Mouse (Mus musculus) frontal cortex, adult (tissue): ENCODE measurements around the gene Idh2.
"Not testable (repeated sequence)": the region's sequence is repeated elsewhere in the genome, so short reads cannot be mapped to it uniquely, and the experiment has no call there.

Experiments
- ATAC-seq: cut with Nextera tagmentation; 2 replicates; pipeline ENCODE4 v1.9.2; 2017; ENCODE audit warnings: mild to moderate bottlenecking, moderate library complexity, mixed read lengths; ENCODE audit not compliant: low TSS enrichment

The Idh2 gene

GRCm38 (mm10) chr7:80060012-80060778, 55.0 kb downstream of the Idh2 start:
- no peak for ATAC-seq

DNA sequence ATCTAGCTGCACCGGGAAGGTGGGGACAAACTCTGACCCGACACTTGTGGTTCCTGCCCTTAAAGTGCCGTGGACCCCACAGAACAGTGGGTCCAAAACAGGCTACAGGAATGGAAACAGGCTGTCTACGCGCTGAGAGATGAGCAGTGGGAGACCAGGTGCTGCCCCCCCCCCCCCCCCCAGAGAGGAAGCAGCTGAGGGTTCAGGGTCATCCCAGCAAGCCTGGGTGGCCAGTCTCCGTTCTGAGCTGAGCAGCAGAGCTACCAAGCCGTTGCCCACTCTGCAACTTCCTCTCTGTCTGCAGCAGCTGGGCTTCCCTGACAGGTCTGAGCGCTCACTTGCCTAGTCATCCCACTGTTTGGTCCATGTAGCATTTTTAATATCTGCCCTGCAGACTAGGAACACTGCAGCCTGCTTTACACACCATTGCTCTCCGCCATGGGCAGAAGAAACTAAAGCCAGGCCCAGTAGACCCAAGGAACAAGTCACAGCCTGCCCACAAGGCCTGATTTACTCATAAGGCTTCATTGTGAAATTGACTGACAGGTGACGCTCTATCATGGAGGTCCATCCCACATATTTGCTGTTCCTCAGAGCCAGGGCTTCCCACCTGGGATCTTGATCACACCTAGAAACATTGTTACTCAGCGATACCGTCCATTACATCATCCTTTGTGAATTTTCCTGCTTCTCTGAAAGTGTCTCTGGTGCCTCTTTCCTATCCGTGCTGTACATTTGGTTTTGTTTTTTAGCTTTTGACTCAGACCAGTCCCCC, 55.9 kb downstream of the Idh2 start:
- no peak for ATAC-seq

- no peak for ATAC-seq
Measured at GRCm38 (mm10) chr7:80058405-80059063, 56.7 kb downstream of the Idh2 start.

DNA sequence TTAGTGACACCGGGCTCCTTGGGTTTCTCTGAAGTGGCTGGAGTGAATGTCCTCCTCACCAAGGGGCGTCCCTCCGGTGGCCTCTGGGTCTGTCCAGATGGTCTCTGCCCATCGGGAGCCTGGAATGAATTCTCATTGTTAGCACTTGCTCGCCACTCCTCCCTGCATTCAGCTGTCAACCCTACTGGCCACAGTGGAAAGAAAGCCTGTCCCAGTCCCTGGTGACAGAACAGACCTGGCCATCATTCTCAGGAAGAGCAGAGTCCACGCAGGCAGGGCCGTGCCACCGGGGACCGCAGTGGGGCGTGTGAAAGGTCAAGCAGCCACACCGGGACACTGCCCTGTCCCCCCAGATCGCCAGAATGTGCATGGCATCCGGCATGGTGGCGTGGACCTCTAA, 57.4 kb downstream of the Idh2 start:
- no peak for ATAC-seq

DNA sequence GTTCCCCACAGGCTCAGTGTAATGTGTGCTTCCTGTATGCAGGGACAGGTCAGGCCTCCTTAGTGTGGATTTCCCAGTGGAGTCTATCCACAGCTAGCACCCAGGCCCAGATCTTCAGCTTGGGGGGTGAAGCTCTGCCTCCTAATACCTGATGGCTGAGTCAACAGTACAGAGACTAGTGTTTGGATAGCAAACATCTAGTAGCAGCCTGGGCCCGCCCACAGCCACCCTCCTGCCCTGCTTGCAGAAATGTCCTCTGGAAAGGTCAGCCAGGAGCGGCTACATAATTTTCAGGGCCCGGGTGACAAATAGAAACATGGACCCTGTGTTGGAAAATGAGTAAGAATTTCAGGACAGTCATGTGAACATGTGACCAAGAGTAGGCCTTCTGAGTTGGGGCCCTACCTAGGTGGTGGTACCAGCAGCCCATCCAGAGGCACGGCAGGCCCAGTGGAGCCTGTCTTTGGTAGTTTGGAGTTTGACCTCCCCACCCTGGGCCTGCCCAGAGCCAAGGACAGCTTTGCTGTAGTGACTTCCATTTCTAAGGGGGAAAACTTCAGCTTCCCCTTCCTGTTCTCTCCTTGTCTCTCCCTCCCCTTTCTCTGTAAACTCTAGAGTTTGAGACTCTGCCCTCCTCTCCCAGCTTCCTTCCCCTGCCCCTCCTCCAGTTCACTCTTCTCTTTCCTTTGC, 58.0 kb downstream of the Idh2 start:
- ATAC-seq, result no peak

DNA sequence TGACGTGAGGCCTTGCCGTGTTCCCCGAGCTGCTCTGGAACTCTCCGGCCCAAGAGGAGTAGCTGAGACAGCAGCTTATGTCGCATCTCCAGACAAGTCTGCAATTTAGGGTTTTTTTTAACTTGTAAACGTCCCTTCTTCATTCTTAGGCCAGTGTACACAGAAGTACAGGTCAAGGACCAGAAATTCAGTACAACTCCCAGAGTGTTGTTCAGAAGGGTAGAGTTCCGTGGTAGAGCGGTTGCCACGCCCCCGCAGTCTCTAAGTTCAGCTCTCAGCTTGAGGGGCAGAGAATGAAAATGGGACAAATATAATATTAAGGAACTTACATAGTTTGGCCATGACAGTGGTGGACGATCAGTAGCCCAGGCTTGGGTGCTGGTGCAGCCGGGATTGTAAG, 59.4 kb downstream of the Idh2 start:
- ATAC-seq, result no peak

DNA sequence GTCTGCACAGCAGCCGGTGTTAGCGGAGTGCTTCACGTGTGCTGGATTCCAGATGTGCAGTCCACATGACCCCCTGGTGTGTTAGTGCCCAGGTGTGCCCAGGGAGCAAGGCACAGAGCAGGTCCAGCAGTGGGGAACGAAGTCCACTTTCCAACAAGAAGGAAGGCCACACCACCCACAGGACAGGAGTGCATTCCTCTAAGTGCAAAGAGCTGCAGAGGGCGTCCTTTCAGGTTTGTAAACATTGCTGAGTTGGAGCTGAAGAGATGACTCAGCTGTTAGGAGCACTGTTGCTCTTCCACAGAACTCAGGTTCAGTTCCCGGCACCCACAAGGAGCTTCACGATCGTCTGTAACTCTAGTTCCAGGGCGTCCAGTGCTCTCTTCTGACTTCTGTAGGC, 62.0 kb downstream of the Idh2 start:
- ATAC-seq, result no peak

- ATAC-seq, result no peak
Measured at GRCm38 (mm10) chr7:80052261-80052660, 62.9 kb downstream of the Idh2 start.

DNA sequence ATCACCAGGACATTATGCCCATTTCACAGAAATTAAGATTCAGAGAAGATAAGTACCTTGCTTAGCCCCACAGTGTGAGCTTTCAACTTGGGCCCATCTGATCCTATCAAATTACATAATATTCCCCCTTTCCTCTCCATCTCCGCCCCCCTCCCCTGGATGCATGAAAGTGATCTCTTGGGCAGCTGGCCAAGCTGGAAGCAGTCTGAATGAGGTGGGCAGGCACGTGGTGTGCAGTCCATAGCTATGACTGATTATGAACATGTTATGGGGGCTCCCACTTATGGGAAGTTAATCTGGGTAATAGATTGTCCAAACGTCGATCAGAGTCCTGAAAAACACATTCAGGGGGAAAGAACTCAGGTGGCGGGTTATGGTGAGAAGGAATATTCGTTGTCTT, 63.4 kb downstream of the Idh2 start:
- ATAC-seq, result no peak

- ATAC-seq, result not testable (repeated sequence)
Measured at GRCm38 (mm10) chr7:80050382-80050781, 64.8 kb downstream of the Idh2 start.

- ATAC-seq, result no peak
Measured at GRCm38 (mm10) chr7:80049746-80050145, 65.4 kb downstream of the Idh2 start.

GRCm38 (mm10) chr7:80047041-80047440, 68.2 kb downstream of the Idh2 start:
- no peak for ATAC-seq
